Mouse (Mus musculus) sigmoid colon, adult 10 weeks (tissue): Measurements from ENCODE around the gene Snap25. TPM values are rescaled to one million over a fixed set of nuclear protein-coding genes. Genes with fewer than 3 reads are reported as not detected.

Experiments
- polyA plus RNA-seq: library from polyadenylated mRNA; stranded (reverse); fragments of 350-450 nt; fragmentation: Illumina TruSeq; extraction: RNeasy Lipid Tissue Mini Kit (QIAGEN cat#74804); gene quantifications from one replicate; pipeline ENCODE4 v1.2.3, GENCODE M21; 2014; ENCODE audit warnings: low read depth, low replicate concordance

Snap25 gene
- polyA plus RNA-seq, result 34.7 TPM

GRCm38 (mm10) chr2:136713299-136713758 lies at the start of gene Snap25:
Snap25 (plus strand) TSS chr2:136713453.

Other genes with a start within 250 kb of the Snap25 start
- gene Ankef1, start 211.5 kb upstream of the Snap25 start, polyA plus RNA-seq, result 3.1 TPM
- gene AL731706.2, start 172.2 kb downstream of the Snap25 start, polyA plus RNA-seq, result 26.6 TPM
- 21.9 TPM for gene Slx4ip, start 177.8 kb downstream of the Snap25 start, polyA plus RNA-seq
- 17.4 TPM for gene AL731706.1, start 177.9 kb downstream of the Snap25 start, polyA plus RNA-seq
- 176 TPM for gene Mkks, start 177.9 kb downstream of the Snap25 start, polyA plus RNA-seq